Mouse (Mus musculus) embryonic facial prominence, embryonic 10.5 days (tissue): ENCODE measurements at regions not wholly inside any gene's neighbourhood (a gene's known extent, or its start where the extent isn't known, plus 50 kb on each side); places are given as distances from the start of the nearest gene placed in this dataset.
"Not testable (repeated sequence)": the region's sequence is repeated elsewhere in the genome, so short reads cannot be mapped to it uniquely, and the experiment has no call there.

Experiments
- DNase-seq: peaks from one replicate; pipeline ENCODE4 v3.0.0-alpha.2; 2017; ENCODE audit warnings: low spot score
- H3K27ac ChIP-seq: fragments of 300-500 bp; sonication (generic); replicated peaks from 2 replicates; pipeline ENCODE4 v1.5.1; 2016; ENCODE audit warnings: mild to moderate bottlenecking
- H3K27me3 ChIP-seq: fragments of 300-500 bp; sonication (generic); replicated peaks from 2 replicates; pipeline ENCODE4 v1.6.1; 2016; ENCODE audit warnings: low read depth, mild to moderate bottlenecking; ENCODE audit not compliant: poor library complexity, severe bottlenecking
- H3K36me3 ChIP-seq: fragments of 300-500 bp; sonication (generic); replicated peaks from 2 replicates; pipeline ENCODE4 v1.6.1; 2016; ENCODE audit warnings: mild to moderate bottlenecking, moderate library complexity
- H3K4me1 ChIP-seq: fragments of 300-500 bp; sonication (generic); 2 replicates; pipeline ENCODE4 v1.6.1; 2016
- H3K4me3 ChIP-seq: fragments of 300-500 bp; sonication (generic); 2 replicates; pipeline ENCODE4 v1.5.1; 2016; ENCODE audit warnings: mild to moderate bottlenecking, moderate library complexity
- H3K9me3 ChIP-seq: fragments of 300-500 bp; sonication (generic); 2 replicates; pipeline ENCODE4 v1.6.1; 2016; ENCODE audit warnings: mild to moderate bottlenecking
- WGBS: fragments of 180-500 bp; shearing (Covaris S2); methylation state at CpG from one replicate; pipeline ENCODE4 v1.1.7; 2016; 5-methylcytosine and 5-hydroxymethylcytosine counted together

- H3K4me3 ChIP-seq: no peak overlapping the region
- DNase-seq: no peak
- H3K27me3 ChIP-seq: no peaks in the 10 kb centered on the region
- no peak overlapping the region for H3K27ac ChIP-seq
- WGBS: 83% methylated on average over 3 of the region's 3 CpGs
- H3K9me3 ChIP-seq: no peaks in the 10 kb centered on the region
- H3K4me1 ChIP-seq: no peaks in the 10 kb centered on the region
- H3K36me3 ChIP-seq: no peaks in the 10 kb centered on the region
Measured at GRCm38 (mm10) chr19:19942697-19943096, 448.0 kb downstream of the Anxa1 start.

DNA sequence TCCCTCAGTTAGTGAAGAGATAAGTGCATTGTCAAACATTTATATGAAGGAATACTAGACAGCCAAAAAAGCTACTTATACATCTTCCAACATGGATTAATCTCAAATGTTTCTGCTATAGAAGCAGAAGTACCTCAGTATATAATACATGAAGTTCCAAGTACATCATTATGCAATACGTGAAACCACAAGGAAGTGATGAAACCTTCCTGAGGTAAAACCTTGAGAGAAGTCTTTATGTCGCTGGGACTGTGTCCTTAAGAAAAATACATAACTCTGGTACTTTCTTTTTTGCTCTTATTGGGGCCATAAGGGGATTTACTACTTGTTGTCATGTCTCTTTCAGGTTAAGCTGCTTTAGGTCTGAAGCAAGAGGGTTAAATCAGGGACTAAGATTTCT, 469.6 kb downstream of the Anxa1 start:
- Histone ChIP-seq H3K4me3 (no peak overlapping the region), H3K4me1 (no peaks in the 10 kb centered on the region), H3K9me3 (no peaks in the 10 kb centered on the region), H3K27ac (no peak overlapping the region), H3K27me3 (no peaks in the 10 kb centered on the region), H3K36me3 (no peaks in the 10 kb centered on the region)
- WGBS: 83% methylated on average over 2 of the region's 2 CpGs
- no peak for DNase-seq

DNA sequence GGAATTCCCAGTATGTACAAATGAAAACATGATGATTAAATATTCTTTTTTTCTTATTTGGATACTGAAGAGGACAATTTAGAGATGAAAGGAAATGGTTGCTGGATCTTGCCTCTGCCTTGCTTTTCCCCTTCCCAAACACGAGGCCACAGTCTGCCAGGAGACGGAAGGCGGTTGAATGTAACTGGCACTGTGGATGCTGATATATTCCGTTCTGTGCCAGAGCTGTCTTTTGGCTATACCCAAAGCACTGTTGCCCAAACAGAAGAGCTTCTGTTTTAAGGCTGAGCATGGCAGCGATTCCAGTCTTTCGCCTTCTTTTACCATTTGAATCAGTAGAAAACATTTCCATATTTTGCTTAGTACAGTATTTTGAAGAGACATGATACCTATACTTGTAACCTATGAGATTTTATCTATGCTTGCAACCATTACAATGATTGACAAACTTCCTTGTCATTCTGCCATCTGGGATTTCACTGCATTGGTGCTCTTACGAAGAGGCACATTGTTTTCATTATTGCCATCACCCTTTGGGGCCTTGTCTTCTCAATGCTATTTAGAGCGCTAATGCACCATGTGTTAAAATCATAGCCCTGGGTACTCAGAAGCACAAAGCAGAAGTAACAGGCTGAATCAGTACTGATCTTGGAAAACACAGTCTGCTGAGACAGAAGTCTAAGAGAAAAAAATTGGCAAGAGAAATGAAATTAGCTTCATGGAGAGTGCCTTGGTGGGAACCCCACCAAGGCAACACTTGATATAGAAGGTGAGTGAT, 504.6 kb downstream of the Anxa1 start:
- DNase-seq: no peak
- no peak overlapping the region for H3K4me3 ChIP-seq
- 86% methylated on average over 8 of the region's 8 CpGs for WGBS
- H3K27me3 ChIP-seq: no peaks in the 10 kb centered on the region
- H3K4me1 ChIP-seq: no peaks in the 10 kb centered on the region
- no peaks in the 10 kb centered on the region for H3K9me3 ChIP-seq
- no peak overlapping the region for H3K27ac ChIP-seq
- no peaks in the 10 kb centered on the region for H3K36me3 ChIP-seq

- Histone ChIP-seq H3K4me1 (no peaks in the 10 kb centered on the region), H3K27me3 (no peaks in the 10 kb centered on the region), H3K27ac (no peak overlapping the region), H3K4me3 (no peak overlapping the region), H3K36me3 (no peaks in the 10 kb centered on the region), H3K9me3 (no peaks in the 10 kb centered on the region)
- DNase-seq: no peak
Measured at GRCm38 (mm10) chr19:19880895-19881294, 509.8 kb downstream of the Anxa1 start.

DNA sequence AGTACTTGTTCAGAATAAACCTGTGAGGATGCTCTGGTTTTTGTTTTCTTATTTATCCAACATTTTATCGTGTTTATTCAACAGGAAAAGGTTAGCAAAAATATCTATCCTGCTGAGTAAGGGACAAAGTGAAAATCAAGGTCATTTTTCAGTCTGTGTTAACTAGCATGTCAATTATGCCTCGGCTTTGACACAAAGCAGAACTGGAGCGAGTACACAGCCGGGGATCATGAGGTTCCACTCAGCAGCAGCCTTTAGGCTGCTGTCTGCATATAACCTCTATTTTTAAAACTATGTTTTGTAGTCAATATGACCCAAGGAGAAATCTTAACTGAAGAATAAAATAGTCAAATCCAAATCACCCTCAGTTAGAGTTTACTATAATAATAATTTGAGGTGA, 542.6 kb downstream of the Anxa1 start:
- no peak for DNase-seq

GRCm38 (mm10) chr19:19807992-19808391, 582.8 kb downstream of the Anxa1 start:
- no peaks in the 10 kb centered on the region for H3K27me3 ChIP-seq
- H3K9me3 ChIP-seq: no peaks in the 10 kb centered on the region
- H3K36me3 ChIP-seq: no peaks in the 10 kb centered on the region
- no peak overlapping the region for H3K4me3 ChIP-seq
- DNase-seq: no peak
- 96% methylated on average over 1 of the region's 1 CpGs for WGBS
- no peaks in the 10 kb centered on the region for H3K4me1 ChIP-seq
- H3K27ac ChIP-seq: no peak overlapping the region

More for the DNA sequence above, 542.6 kb downstream of the Anxa1 start:
- Histone ChIP-seq H3K27me3 (no peaks in the 10 kb centered on the region), H3K27ac (no peak overlapping the region), H3K36me3 (no peaks in the 10 kb centered on the region), H3K4me1 (no peaks in the 10 kb centered on the region), H3K4me3 (no peak overlapping the region), H3K9me3 (no peaks in the 10 kb centered on the region)
- 79% methylated on average over 4 of the region's 4 CpGs for WGBS

DNA sequence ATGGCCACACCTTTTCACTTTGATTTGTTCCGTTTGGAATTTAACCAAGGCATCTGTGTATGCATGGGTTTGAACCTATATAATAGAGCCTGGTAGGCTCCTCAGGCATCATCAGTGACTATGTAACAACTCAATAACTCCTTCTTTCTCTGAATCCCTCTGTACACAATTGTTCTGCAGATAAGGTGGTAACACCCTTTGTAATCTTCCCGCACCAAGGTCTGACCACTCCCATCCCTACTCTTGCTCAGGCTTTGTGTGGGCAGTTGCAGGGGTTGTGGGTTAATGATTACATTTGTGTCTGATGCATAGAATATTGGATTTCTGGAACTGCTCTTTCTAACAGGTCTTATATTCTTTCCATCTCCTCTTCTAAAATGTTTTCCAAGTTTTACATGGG, 596.9 kb downstream of the Anxa1 start:
- DNase-seq: no peak
- H3K27ac ChIP-seq: no peak overlapping the region
- no peak overlapping the region for H3K4me3 ChIP-seq
- WGBS: 87% methylated on average over 2 of the region's 2 CpGs
- H3K9me3 ChIP-seq: no peaks in the 10 kb centered on the region
- H3K36me3 ChIP-seq: no peaks in the 10 kb centered on the region
- H3K4me1 ChIP-seq: no peaks in the 10 kb centered on the region
- no peaks in the 10 kb centered on the region for H3K27me3 ChIP-seq

DNA sequence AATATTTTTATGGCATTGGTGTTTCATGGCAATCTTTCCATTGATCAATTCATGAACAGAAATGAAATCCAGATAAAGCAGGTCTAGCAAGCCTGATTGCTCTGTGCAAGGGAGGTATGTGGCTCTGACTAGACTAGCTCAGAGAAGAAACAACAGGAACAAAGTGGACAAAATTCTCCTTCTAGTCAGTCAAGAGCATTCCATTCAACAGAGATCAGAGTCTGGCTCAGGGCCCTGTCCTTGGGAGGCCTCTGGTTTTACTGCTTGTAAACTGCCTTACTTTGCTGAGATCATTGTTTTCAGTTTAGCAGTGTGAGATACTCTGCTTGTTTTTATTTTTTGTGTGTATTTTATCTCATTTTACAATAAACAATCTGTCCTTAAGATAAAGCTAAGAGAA, 607.2 kb downstream of the Anxa1 start:
- no peaks in the 10 kb centered on the region for H3K4me1 ChIP-seq
- no peak overlapping the region for H3K4me3 ChIP-seq
- H3K36me3 ChIP-seq: no peaks in the 10 kb centered on the region

DNA sequence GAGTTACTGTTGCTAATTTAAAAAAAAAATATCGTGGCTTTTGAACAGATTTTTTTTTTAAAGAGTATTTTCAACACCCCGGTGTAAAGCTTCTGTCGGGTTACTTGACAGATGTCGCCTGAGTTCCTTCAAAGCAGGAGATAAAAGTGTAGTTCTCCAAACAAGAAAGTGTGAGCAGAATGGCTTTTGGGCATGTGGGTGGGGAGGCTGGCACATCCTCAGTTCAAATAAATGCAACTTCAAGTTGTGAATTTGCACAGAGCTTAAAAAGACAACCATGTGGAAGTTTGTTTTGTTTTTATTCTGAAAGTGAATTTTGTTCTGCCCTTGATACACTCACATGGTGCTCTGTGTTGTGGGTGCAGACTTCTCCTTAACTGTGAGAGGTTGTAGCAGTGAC, 612.9 kb downstream of the Anxa1 start:
- WGBS: 72% methylated on average over 4 of the region's 4 CpGs
- no peak overlapping the region for H3K4me3 ChIP-seq
- no peaks in the 10 kb centered on the region for H3K9me3 ChIP-seq
- DNase-seq: no peak
- no peaks in the 10 kb centered on the region for H3K36me3 ChIP-seq
- H3K27me3 ChIP-seq: no peaks in the 10 kb centered on the region
- no peak overlapping the region for H3K27ac ChIP-seq
- no peaks in the 10 kb centered on the region for H3K4me1 ChIP-seq

More for the DNA sequence above, 607.2 kb downstream of the Anxa1 start:
- no peak overlapping the region for H3K27ac ChIP-seq
- no peaks in the 10 kb centered on the region for H3K27me3 ChIP-seq
- no peaks in the 10 kb centered on the region for H3K9me3 ChIP-seq
- no peak for DNase-seq

DNA sequence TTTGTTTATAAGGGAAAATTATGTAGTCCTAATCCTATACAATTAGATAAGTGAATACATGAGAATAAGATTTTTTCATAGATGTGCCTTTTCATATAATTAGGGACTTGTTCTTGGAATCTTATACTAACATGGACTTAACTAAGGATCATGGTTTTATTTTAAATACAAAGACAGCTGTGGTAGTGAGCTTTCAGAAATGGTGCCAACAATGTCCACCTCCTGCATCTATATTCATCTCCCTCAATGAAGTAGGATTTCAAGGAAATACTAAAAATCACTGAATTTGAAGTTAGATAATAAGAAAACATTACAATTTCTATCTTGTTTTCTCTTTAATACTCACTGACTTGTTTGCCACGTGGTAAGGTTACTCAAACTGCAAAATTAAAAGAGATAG, 619.8 kb downstream of the Anxa1 start:
- no peaks in the 10 kb centered on the region for H3K9me3 ChIP-seq
- no peak overlapping the region for H3K27ac ChIP-seq
- H3K27me3 ChIP-seq: no peaks in the 10 kb centered on the region
- H3K4me3 ChIP-seq: no peak overlapping the region
- 52% methylated on average over 1 of the region's 1 CpGs for WGBS
- no peak for DNase-seq
- no peaks in the 10 kb centered on the region for H3K36me3 ChIP-seq
- no peaks in the 10 kb centered on the region for H3K4me1 ChIP-seq

DNA sequence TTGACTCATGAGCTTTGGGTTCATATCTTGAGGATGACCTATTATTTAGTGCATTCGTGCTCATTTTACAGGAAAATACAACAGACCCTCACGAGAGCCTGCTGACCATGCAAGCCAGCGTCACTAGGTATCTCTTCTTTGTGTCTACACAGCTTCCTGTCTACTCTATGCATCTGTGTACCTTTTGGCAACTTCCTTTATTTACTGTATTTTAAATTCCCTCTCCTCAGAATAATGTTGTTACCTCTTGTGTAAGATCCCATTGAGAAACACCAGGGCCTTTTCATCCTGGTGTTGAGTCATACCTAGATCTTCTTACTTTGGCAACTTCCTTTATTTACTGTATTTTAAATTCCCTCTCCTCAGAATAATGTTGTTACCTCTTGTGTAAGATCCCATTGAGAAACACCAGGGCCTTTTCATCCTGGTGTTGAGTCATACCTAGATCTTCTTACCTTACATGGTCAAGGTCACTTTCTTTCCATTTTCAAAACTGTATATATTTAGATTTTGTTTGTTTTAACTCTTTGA, 639.1 kb upstream of the Rorb start:
- 91% methylated on average over 3 of the region's 3 CpGs for WGBS

DNA sequence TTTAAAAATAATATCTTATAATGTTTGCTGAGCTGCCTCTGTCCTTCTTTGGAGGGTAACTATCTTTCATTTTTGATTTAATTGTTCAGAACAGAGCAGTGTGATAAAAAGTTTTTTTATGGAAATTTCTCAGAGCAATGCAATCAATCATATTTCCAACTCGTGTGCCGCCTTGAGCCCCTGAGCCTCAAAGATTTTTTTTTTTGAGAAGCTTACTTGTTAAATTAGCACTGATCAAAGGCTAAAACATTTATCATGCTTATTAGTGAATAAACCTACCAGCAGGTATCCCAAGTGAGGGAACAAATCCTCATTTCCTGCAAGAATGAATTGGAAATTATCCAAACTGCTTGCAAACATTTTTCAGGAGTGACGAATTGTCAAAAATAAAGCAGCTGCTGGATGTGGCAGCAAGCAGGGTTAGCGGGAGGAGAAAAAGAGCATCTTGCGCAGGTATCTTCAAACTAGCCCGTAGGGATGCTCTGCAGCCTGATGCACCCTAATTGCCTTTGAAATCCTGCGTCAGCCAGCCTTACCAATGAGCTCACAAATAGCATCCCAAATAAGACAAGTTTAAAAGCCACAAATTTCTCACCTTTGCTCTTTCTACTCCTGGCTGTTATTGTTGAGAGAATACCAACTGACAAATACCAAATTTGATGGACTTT, 637.0 kb upstream of the Rorb start:
- Histone ChIP-seq H3K4me3 (no peak overlapping the region), H3K36me3 (no peaks in the 10 kb centered on the region), H3K4me1 (no peaks in the 10 kb centered on the region), H3K27me3 (no peaks in the 10 kb centered on the region), H3K27ac (no peak overlapping the region), H3K9me3 (no peaks in the 10 kb centered on the region)
- DNase-seq: no peak
- WGBS: 84% methylated on average over 7 of the region's 7 CpGs

More for the DNA sequence above, 639.1 kb upstream of the Rorb start:
- H3K4me1 ChIP-seq, H3K4me3 ChIP-seq, H3K9me3 ChIP-seq, H3K27me3 ChIP-seq, DNase-seq, H3K36me3 ChIP-seq, H3K27ac ChIP-seq: not testable (repeated sequence)

DNA sequence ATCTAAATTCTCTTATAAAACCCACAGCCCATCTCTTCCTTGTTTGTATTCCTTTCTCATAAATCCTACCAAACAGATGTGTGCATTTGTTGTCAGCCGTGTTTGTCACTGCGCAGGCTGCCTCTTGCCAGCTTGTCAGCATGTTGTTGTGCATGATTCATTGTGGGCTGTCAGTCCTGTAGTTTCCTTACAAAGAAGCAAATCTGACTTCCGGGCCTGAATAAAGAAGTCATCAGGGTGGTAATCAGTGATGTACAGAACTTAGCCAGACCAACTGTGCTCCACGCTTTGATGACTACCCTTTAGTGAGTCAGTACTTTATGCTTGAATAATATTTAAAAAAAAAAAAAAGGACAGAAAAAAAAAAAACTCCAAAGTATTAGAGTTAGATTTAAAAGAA, 608.9 kb upstream of the Rorb start:
- no peaks in the 10 kb centered on the region for H3K4me1 ChIP-seq
- no peak overlapping the region for H3K27ac ChIP-seq
- H3K4me3 ChIP-seq: no peak overlapping the region
- WGBS: 86% methylated on average over 4 of the region's 4 CpGs
- DNase-seq: no peak
- H3K36me3 ChIP-seq: no peaks in the 10 kb centered on the region
- no peaks in the 10 kb centered on the region for H3K27me3 ChIP-seq
- no peaks in the 10 kb centered on the region for H3K9me3 ChIP-seq
